Mouse (Mus musculus): ENCODE results near the gene Strn3. TPM values are rescaled to one million over a fixed set of nuclear protein-coding genes. Genes with fewer than 3 reads are reported as not detected.

The Strn3 gene
- polyA plus RNA-seq, 1 experiment = 67.4 TPM

GRCm38 (mm10) chr12:51704572-51704971 is 12.9 kb upstream of the Strn3 start:
- H3K4me3 ChIP-seq (ENCODE audit: insufficient read depth, low read depth, low read length) = no peak overlapping the region
- peaks cover 4% of the 10 kb centered on the region; the same call in 1 of the 2 replicates for H3K4me1 ChIP-seq (ENCODE audit: control insufficient read depth, insufficient read depth, insufficient read length, low read length)
- H3K27ac ChIP-seq (replicated peaks; ENCODE audit: low read depth, low read length) = no peak overlapping the region

GRCm38 (mm10) chr12:51703859-51704258 is 12.2 kb upstream of the Strn3 start:
- H3K27ac ChIP-seq (replicated peaks; ENCODE audit: low read depth, low read length) = no peak overlapping the region
- no peak overlapping the region for H3K4me3 ChIP-seq (ENCODE audit: insufficient read depth, low read depth, low read length)
- H3K4me1 ChIP-seq (ENCODE audit: control insufficient read depth, insufficient read depth, insufficient read length, low read length) = peaks cover 4% of the 10 kb centered on the region; the same call in 1 of the 2 replicates

GRCm38 (mm10) chr12:51701723-51702122 is 10.0 kb upstream of the Strn3 start:
- H3K4me1 ChIP-seq (ENCODE audit: control insufficient read depth, insufficient read depth, insufficient read length, low read length) = peaks cover 4% of the 10 kb centered on the region; the same call in 1 of the 2 replicates

GRCm38 (mm10) chr12:51699623-51700393 is 8.1 kb upstream of the Strn3 start:
- H3K4me3 ChIP-seq (ENCODE audit: insufficient read depth, low read depth, low read length) = no peak overlapping the region
- no peak overlapping the region for H3K27ac ChIP-seq (replicated peaks; ENCODE audit: low read depth, low read length)
- H3K4me1 ChIP-seq (ENCODE audit: control insufficient read depth, insufficient read depth, insufficient read length, low read length) = peaks cover 7% of the 10 kb centered on the region

More at GRCm38 (mm10) chr12:51701723-51702122, 10.0 kb upstream of the Strn3 start:
- no peak overlapping the region for H3K4me3 ChIP-seq (ENCODE audit: insufficient read depth, low read depth, low read length)
- no peak overlapping the region for H3K27ac ChIP-seq (replicated peaks; ENCODE audit: low read depth, low read length)

GRCm38 (mm10) chr12:51696157-51696556 is 4.5 kb upstream of the Strn3 start:
- Histone ChIP-seq H3K4me1 (ENCODE audit: control insufficient read depth, insufficient read depth, insufficient read length, low read length) (peaks cover 13% of the 10 kb centered on the region), H3K27ac (replicated peaks; ENCODE audit: low read depth, low read length) (no peak overlapping the region), H3K4me3 (ENCODE audit: insufficient read depth, low read depth, low read length) (no peak overlapping the region)

- Histone ChIP-seq H3K4me3 (ENCODE audit: insufficient read depth, low read depth, low read length) (no peak overlapping the region), H3K4me1 (ENCODE audit: control insufficient read depth, insufficient read depth, insufficient read length, low read length) (peaks cover 12% of the 10 kb centered on the region), H3K27ac (replicated peaks; ENCODE audit: low read depth, low read length) (no peak overlapping the region)
Observed at GRCm38 (mm10) chr12:51694966-51695365, 3.3 kb upstream of the Strn3 start.

- Histone ChIP-seq H3K27ac (replicated peaks; ENCODE audit: low read depth, low read length) (peak overlapping the region; percentile 72), H3K4me1 (ENCODE audit: control insufficient read depth, insufficient read depth, insufficient read length, low read length) (peaks cover 13% of the 10 kb centered on the region), H3K4me3 (ENCODE audit: insufficient read depth, low read depth, low read length) (no peak overlapping the region)
Observed at GRCm38 (mm10) chr12:51694096-51694495, 2.4 kb upstream of the Strn3 start.

- no peak overlapping the region for H3K4me3 ChIP-seq (ENCODE audit: insufficient read depth, low read depth, low read length)
- peaks cover 13% of the 10 kb centered on the region for H3K4me1 ChIP-seq (ENCODE audit: control insufficient read depth, insufficient read depth, insufficient read length, low read length)
- no peak overlapping the region for H3K27ac ChIP-seq (replicated peaks; ENCODE audit: low read depth, low read length)
Observed at GRCm38 (mm10) chr12:51693419-51693818, 1.7 kb upstream of the Strn3 start.

GRCm38 (mm10) chr12:51692870-51693269 is 1.2 kb upstream of the Strn3 start:
- Histone ChIP-seq H3K4me1 (ENCODE audit: control insufficient read depth, insufficient read depth, insufficient read length, low read length) (peaks cover 13% of the 10 kb centered on the region), H3K27ac (replicated peaks; ENCODE audit: low read depth, low read length) (peak overlapping the region; percentile 61), H3K4me3 (ENCODE audit: insufficient read depth, low read depth, low read length) (peak overlapping the region; percentile 21; the same call in 1 of the 2 replicates)

GRCm38 (mm10) chr12:51690893-51691844 is 528 bp downstream of the Strn3 start, which contains the start of gene Ap4s1:
Gene Ap4s1, plus strand, starts transcription at chr12:51691033.
- Histone ChIP-seq H3K27ac (replicated peaks; ENCODE audit: low read depth, low read length) (peak within 1 kb of the TSS; percentile 94), H3K4me1 (ENCODE audit: control insufficient read depth, insufficient read depth, insufficient read length, low read length) (peaks cover 20% of the 10 kb centered on the region), H3K4me3 (ENCODE audit: insufficient read depth, low read depth, low read length) (peak within 1 kb of the TSS; percentile 90)

GRCm38 (mm10) chr12:51688546-51688945 is 3.2 kb downstream of the Strn3 start:
- peak overlapping the region; percentile 12; the same call in 1 of the 2 replicates for H3K27ac ChIP-seq (replicated peaks; ENCODE audit: low read depth, low read length)
- peaks cover 12% of the 10 kb centered on the region for H3K4me1 ChIP-seq (ENCODE audit: control insufficient read depth, insufficient read depth, insufficient read length, low read length)
- no peak overlapping the region for H3K4me3 ChIP-seq (ENCODE audit: insufficient read depth, low read depth, low read length)

GRCm38 (mm10) chr12:51678844-51679243 is 12.9 kb downstream of the Strn3 start:
- H3K4me1 ChIP-seq (ENCODE audit: control insufficient read depth, insufficient read depth, insufficient read length, low read length) = peaks cover 13% of the 10 kb centered on the region
- H3K27ac ChIP-seq (replicated peaks; ENCODE audit: low read depth, low read length) = no peak overlapping the region
- no peak overlapping the region for H3K4me3 ChIP-seq (ENCODE audit: insufficient read depth, low read depth, low read length)

- peaks cover 24% of the 10 kb centered on the region for H3K4me1 ChIP-seq (ENCODE audit: control insufficient read depth, insufficient read depth, insufficient read length, low read length)
- H3K4me3 ChIP-seq (ENCODE audit: insufficient read depth, low read depth, low read length) = no peak overlapping the region
- H3K27ac ChIP-seq (replicated peaks; ENCODE audit: low read depth, low read length) = no peak overlapping the region
Observed at GRCm38 (mm10) chr12:51676442-51676841, 15.3 kb downstream of the Strn3 start.

- no peak overlapping the region for H3K27ac ChIP-seq (replicated peaks; ENCODE audit: low read depth, low read length)
Observed at GRCm38 (mm10) chr12:51673270-51673669, 18.4 kb downstream of the Strn3 start.

GRCm38 (mm10) chr12:51671231-51671891 is 20.3 kb downstream of the Strn3 start:
- H3K27ac ChIP-seq (replicated peaks; ENCODE audit: low read depth, low read length) = no peak overlapping the region

More at GRCm38 (mm10) chr12:51673270-51673669, 18.4 kb downstream of the Strn3 start:
- peaks cover 22% of the 10 kb centered on the region for H3K4me1 ChIP-seq (ENCODE audit: control insufficient read depth, insufficient read depth, insufficient read length, low read length)
- H3K4me3 ChIP-seq (ENCODE audit: insufficient read depth, low read depth, low read length) = no peak overlapping the region

More at GRCm38 (mm10) chr12:51671231-51671891, 20.3 kb downstream of the Strn3 start:
- Histone ChIP-seq H3K4me3 (ENCODE audit: insufficient read depth, low read depth, low read length) (no peak overlapping the region), H3K4me1 (ENCODE audit: control insufficient read depth, insufficient read depth, insufficient read length, low read length) (peaks cover 23% of the 10 kb centered on the region)
